Mouse (Mus musculus): ENCODE results near the gene Acin1. TPM values are rescaled to one million over a fixed set of nuclear protein-coding genes. Genes with fewer than 3 reads are reported as not detected.

Acin1 gene
- total and polyA plus RNA-seq, 3 experiments: 74.0 to 324 (median 118) TPM

DNA sequence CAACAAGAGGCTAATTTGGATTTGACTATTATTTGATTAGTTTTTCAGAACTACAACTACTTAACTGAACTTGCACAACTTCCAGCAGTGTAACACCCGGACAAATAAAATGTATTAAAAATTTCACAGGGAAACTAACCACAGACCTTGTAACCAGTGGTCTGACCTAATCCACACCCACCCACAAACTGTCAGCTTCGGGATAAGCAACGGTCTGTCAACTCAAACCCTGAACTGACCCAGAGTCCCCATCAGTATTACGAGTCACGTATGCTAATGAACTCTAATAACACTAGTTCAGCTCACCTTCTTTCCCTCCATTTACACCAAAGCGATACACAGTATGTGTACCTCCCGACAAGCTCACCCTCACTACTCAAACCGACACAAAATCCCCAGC, 1.3 kb downstream of the Acin1 start:
- TF ChIP-seq ELF1 (IDR thresholded peaks at IDR 0.05; ENCODE audit: low read depth, low read length) (no peak), E2F4 (IDR thresholded peaks at IDR 0.05; ENCODE audit: insufficient replicate concordance, low read depth, low read length) (no peak), RCOR1 (conservative IDR thresholded peaks at IDR 0.05; ENCODE audit: low read depth, low read length) (no peak), MXI1 (IDR thresholded peaks at IDR 0.05; ENCODE audit: low read depth, low read length) (no peak), USF1 (IDR thresholded peaks at IDR 0.05; ENCODE audit: low read depth, low read length) (no peak), TCF12 (IDR thresholded peaks at IDR 0.05; ENCODE audit: low read depth, low read length) (no peak), ZKSCAN1 (IDR thresholded peaks at IDR 0.05; ENCODE audit: borderline replicate concordance, low read depth, low read length) (no peak), MEF2A (IDR thresholded peaks at IDR 0.05; ENCODE audit: borderline replicate concordance, low read depth, low read length) (no peak), TBP (conservative IDR thresholded peaks at IDR 0.05; ENCODE audit: low read depth, low read length) (no peak), POLR2A (IDR thresholded peaks at IDR 0.05; ENCODE audit: low read depth, low read length) (no peak), ZC3H11A (IDR thresholded peaks at IDR 0.05; ENCODE audit: low read depth, low read length) (no peak), ETS1 (conservative IDR thresholded peaks at IDR 0.05; ENCODE audit: low read depth, low read length) (no peak), PAX5 (IDR thresholded peaks at IDR 0.05; ENCODE audit: low read length) (no peak), MAFK (IDR thresholded peaks at IDR 0.05; ENCODE audit: insufficient replicate concordance, low read length) (no peak), RAD21 (IDR thresholded peaks at IDR 0.05; ENCODE audit: low read depth, low read length) (no peak), MYC (IDR thresholded peaks at IDR 0.05; ENCODE audit: low read depth, low read length) (no peak), MAX (IDR thresholded peaks at IDR 0.05; ENCODE audit: low read length) (no peak), IRF4 (IDR thresholded peaks at IDR 0.05; ENCODE audit: low read depth, low read length) (no peak)
- peaks cover 61% of the 10 kb centered on the region for H3K79me2 ChIP-seq (replicated peaks; ENCODE audit: control insufficient read depth, extremely low read depth, insufficient read depth, poor library complexity, severe bottlenecking)
- in situ Hi-C loops (cut with MboI; ENCODE audit: low pct_ligation_motif_present, low pct_unique_long_range_greater_than_20kb, low sequenced_read_pairs) (no loop called here), dilution Hi-C loops (cut with MboI; ENCODE audit: extremely low pct_ligation_motif_present, extremely low pct_unique_long_range_greater_than_20kb, low sequenced_read_pairs) (no loop called here)
- peak overlapping the region; percentile 90 for H3K9ac ChIP-seq (ENCODE audit: insufficient read depth, low read depth)
- peak; percentile 39 for DNase-seq (ENCODE audit: extremely low read depth)
- no peaks in the 10 kb centered on the region for H3K27me3 ChIP-seq (replicated peaks)
- peak overlapping the region; percentile 70 to 81 (median 72) for H3K4me3 ChIP-seq (replicated peaks in 1 of 3; ENCODE audit: low read depth in 2 of 3, low read length in 2 of 3, poor library complexity in 1 of 3)
- H3K36me3 ChIP-seq (replicated peaks in 1 of 2; ENCODE audit: control insufficient read depth in 1 of 2, insufficient read depth in 1 of 2, low read length in 1 of 2): peaks cover 19 to 54% of the 10 kb centered on the region in 2 experiments
- peak overlapping the region; percentile 98 for H3K4me2 ChIP-seq (ENCODE audit: insufficient read depth, low read depth, poor library complexity, severe bottlenecking)
- no peaks in the 10 kb centered on the region for H3K9me3 ChIP-seq (replicated peaks; ENCODE audit: low read length)
- H3K4me1 ChIP-seq (ENCODE audit: control insufficient read depth in 1 of 2, insufficient read depth in 2 of 2): peaks cover 2 to 47% of the 10 kb centered on the region in 2 experiments; a peak in 3 of 4 replicates
- H3K27ac ChIP-seq (ENCODE audit: insufficient read depth, low read depth): peak overlapping the region; percentile 57; the same call in 1 of the 2 replicates

DNA sequence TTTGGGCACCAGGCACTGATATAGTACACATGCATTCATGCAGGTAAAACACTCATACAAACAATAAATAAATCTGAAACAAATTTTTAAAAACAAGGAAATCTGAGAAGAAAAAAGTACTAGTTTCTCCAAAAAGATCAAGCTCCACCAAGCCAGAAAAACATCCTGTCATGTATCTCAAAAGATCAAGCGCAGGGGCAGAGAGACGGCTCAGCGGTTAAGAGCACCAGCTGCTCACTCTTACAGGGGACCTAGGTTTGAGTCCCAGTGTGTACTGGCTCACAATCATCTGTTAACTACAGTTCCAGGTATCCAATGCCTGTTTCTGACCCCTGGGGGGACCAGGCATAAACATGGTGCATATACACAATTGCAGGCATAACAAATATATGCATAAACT, 4.3 kb downstream of the Acin1 start:
- no peak for DNase-seq (ENCODE audit: extremely low read depth)
- Histone ChIP-seq H3K27ac (ENCODE audit: insufficient read depth, low read depth) (no peak overlapping the region), H3K9ac (ENCODE audit: insufficient read depth, low read depth) (no peak overlapping the region), H3K4me1 (ENCODE audit: control insufficient read depth in 1 of 2, insufficient read depth in 2 of 2) (peaks cover 2 to 23% of the 10 kb centered on the region in 2 experiments; a peak in 3 of 4 replicates), H3K36me3 (replicated peaks in 1 of 2; ENCODE audit: control insufficient read depth in 1 of 2, insufficient read depth in 1 of 2, low read length in 1 of 2) (peaks cover 28 to 55% of the 10 kb centered on the region in 2 experiments), H3K4me3 (replicated peaks in 1 of 3; ENCODE audit: low read depth in 2 of 3, low read length in 2 of 3, poor library complexity in 1 of 3) (no peak overlapping the region), H3K27me3 (replicated peaks) (no peaks in the 10 kb centered on the region), H3K79me2 (replicated peaks; ENCODE audit: control insufficient read depth, extremely low read depth, insufficient read depth, poor library complexity, severe bottlenecking) (peaks cover 46% of the 10 kb centered on the region), H3K9me3 (replicated peaks; ENCODE audit: low read length) (no peaks in the 10 kb centered on the region), H3K4me2 (ENCODE audit: insufficient read depth, low read depth, poor library complexity, severe bottlenecking) (no peak overlapping the region)
- no peak for TF ChIP-seq ZNF384 (IDR thresholded peaks at IDR 0.05; ENCODE audit: low read depth, low read length)
- TF ChIP-seq MYC (IDR thresholded peaks at IDR 0.05; ENCODE audit: low read depth, low read length): no peak
- no peak for TF ChIP-seq CTCF (conservative IDR thresholded peaks at IDR 0.05 in 1 of 2, IDR thresholded peaks at IDR 0.05 in 1 of 2; ENCODE audit: low read depth in 2 of 2, low read length in 2 of 2)
- TF ChIP-seq POLR2A (IDR thresholded peaks at IDR 0.05; ENCODE audit: low read depth, low read length): no peak
- no peak for TF ChIP-seq MAFK (IDR thresholded peaks at IDR 0.05; ENCODE audit: insufficient replicate concordance, low read length)
- no peak for TF ChIP-seq MAX (IDR thresholded peaks at IDR 0.05; ENCODE audit: low read length)
- TF ChIP-seq PAX5 (IDR thresholded peaks at IDR 0.05; ENCODE audit: low read length): no peak
- no peak for TF ChIP-seq ZMIZ1 (IDR thresholded peaks at IDR 0.05; ENCODE audit: low read depth, low read length)
- TF ChIP-seq ZKSCAN1 (IDR thresholded peaks at IDR 0.05; ENCODE audit: borderline replicate concordance, low read depth, low read length): no peak
- TF ChIP-seq ETS1 (conservative IDR thresholded peaks at IDR 0.05; ENCODE audit: low read depth, low read length): no peak
- dilution Hi-C loops (cut with MboI; ENCODE audit: extremely low pct_ligation_motif_present, extremely low pct_unique_long_range_greater_than_20kb, low sequenced_read_pairs): no loop called here
- in situ Hi-C loops (cut with MboI; ENCODE audit: low pct_ligation_motif_present, low pct_unique_long_range_greater_than_20kb, low sequenced_read_pairs): no loop called here

Measured in CH12.LX (cell line).